Mouse (Mus musculus) ES-E14 (cell line): ENCODE results near the gene Nfkb2.

Experiments used
- CHD2 ChIP-seq: IDR thresholded peaks from 2 replicates; pipeline ENCODE4 v1.6.1; 2014; ENCODE audit warnings: mild to moderate bottlenecking, low read depth, low read length, inconsistent platforms
- ZC3H11A ChIP-seq: IDR thresholded peaks from 2 replicates; pipeline ENCODE4 v1.6.1; 2012; ENCODE audit warnings: low read depth, mild to moderate bottlenecking, inconsistent platforms, low read length, borderline replicate concordance
- ZNF384 ChIP-seq: IDR thresholded peaks from 2 replicates; pipeline ENCODE4 v1.6.1; 2012; ENCODE audit warnings: low read depth, low read length, inconsistent platforms

DNA sequence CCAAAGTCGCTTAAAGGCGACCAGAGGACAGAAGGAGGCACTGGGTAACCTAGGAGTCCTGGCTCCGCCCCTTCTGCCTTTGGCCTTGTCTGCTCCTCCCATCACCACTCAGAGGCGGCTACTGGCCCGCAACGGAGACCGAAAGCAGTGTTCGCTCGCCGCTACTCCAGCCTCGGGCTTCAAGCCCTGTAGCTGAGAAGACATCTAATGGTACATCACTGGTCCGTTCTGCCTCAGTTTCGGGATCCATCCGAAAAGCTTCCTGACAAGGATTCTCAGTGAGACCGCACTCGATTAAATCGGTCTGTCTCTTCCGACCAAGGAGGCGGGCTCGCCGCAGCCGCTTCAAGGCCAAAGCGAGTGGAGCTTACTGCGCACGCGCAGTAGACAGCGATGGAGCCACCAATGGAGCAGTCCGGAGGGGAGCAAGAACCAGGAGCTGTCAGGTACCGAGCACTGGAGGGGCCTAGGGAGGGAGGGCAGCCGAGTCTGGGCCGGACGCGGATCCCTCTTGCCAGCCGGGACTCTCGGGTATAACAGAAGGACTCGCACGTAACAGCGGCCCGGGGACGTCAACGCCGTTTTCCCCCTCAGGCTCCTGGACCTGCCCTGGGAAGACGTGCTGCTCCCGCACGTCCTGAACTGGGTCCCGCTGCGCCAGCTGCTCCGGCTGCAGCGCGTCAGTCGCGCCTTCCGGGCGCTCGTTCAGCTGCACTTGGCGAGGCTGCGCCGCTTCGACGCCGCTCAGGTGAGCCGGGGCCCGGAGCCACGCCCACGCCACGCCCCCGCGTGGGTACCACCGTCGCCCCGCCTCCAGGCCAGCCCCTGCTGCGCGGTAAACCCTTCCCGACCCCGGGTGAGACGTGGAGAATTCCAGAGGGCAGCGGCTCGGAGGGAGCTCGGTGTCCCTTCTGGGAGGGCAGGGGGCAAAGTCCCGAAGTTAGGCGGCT is 24.2 kb downstream of the Nfkb2 start, which contains the start of gene Fbxl15:
- TF ChIP-seq ZNF384: no peak
- TF ChIP-seq CHD2: no peak
- no peak for TF ChIP-seq ZC3H11A
